Mouse (Mus musculus): ENCODE measurements around the gene Adcy6. TPM values are rescaled to one million over a fixed set of nuclear protein-coding genes. Genes with fewer than 3 reads are reported as not detected.

The Adcy6 gene
- polyA plus RNA-seq, 1 experiment from 2014 or later = 9.5 TPM

- H3K27ac ChIP-seq (replicated peaks) = peak overlapping the region; percentile 93
- peaks cover 12% of the 10 kb centered on the region for H3K36me3 ChIP-seq (ENCODE audit: control insufficient read depth, insufficient read depth, low read length)
- peak; percentile 14; the same call in 1 of the 2 replicates for ATAC-seq (ENCODE audit: low FRiP score, low TSS enrichment)
- no peak for TF ChIP-seq EP300 (optimal IDR thresholded peaks at IDR 0.05)
- no peak for TF ChIP-seq CTCF (IDR thresholded peaks at IDR 0.05; ENCODE audit: low read depth)
- peak; percentile 75 for DNase-seq (ENCODE audit: low spot score)
- H3K9me3 ChIP-seq (ENCODE audit: control insufficient read depth, low read length) = no peaks in the 10 kb centered on the region
- H3K4me2 ChIP-seq (replicated peaks; ENCODE audit: low read depth) = peak overlapping the region; percentile 76
- no peaks in the 10 kb centered on the region for H3K27me3 ChIP-seq (ENCODE audit: control insufficient read depth, insufficient read depth, low read length)
- peak overlapping the region; percentile 42 for H3K4me3 ChIP-seq (ENCODE audit: low read depth, low read length)
- H3K4me1 ChIP-seq (replicated peaks; ENCODE audit: control insufficient read depth, insufficient read depth) = no peaks in the 10 kb centered on the region; the same call in 1 of the 2 replicates
- WGBS = 25% methylated on average over 4 of the region's 4 CpGs
- H3K9ac ChIP-seq (ENCODE audit: low read length) = peak overlapping the region; percentile 69
Measured at GRCm38 (mm10) chr15:98602921-98603458, 6.9 kb downstream of the Adcy6 start.

GRCm38 (mm10) chr15:98602191-98602881 lies 7.5 kb downstream of the Adcy6 start:
- peaks cover 14% of the 10 kb centered on the region for H3K36me3 ChIP-seq (ENCODE audit: control insufficient read depth, insufficient read depth, low read length)
- H3K9ac ChIP-seq (ENCODE audit: low read length) = peak overlapping the region; percentile 69
- peak overlapping the region; percentile 76 for H3K4me2 ChIP-seq (replicated peaks; ENCODE audit: low read depth)
- TF ChIP-seq CTCF (IDR thresholded peaks at IDR 0.05; ENCODE audit: low read depth) (no peak), EP300 (optimal IDR thresholded peaks at IDR 0.05) (no peak)
- H3K9me3 ChIP-seq (ENCODE audit: control insufficient read depth, low read length) = no peaks in the 10 kb centered on the region
- no peaks in the 10 kb centered on the region for H3K27me3 ChIP-seq (ENCODE audit: control insufficient read depth, insufficient read depth, low read length)
- H3K4me1 ChIP-seq (replicated peaks; ENCODE audit: control insufficient read depth, insufficient read depth) = no peaks in the 10 kb centered on the region; the same call in 1 of the 2 replicates
- H3K4me3 ChIP-seq (ENCODE audit: low read depth, low read length) = peak overlapping the region; percentile 42
- DNase-seq (ENCODE audit: low spot score) = peak; percentile 81
- WGBS = 23% methylated on average over 13 of the region's 13 CpGs
- peak overlapping the region; percentile 93 for H3K27ac ChIP-seq (replicated peaks)
- ATAC-seq (ENCODE audit: low FRiP score, low TSS enrichment) = peak; percentile 78

DNA sequence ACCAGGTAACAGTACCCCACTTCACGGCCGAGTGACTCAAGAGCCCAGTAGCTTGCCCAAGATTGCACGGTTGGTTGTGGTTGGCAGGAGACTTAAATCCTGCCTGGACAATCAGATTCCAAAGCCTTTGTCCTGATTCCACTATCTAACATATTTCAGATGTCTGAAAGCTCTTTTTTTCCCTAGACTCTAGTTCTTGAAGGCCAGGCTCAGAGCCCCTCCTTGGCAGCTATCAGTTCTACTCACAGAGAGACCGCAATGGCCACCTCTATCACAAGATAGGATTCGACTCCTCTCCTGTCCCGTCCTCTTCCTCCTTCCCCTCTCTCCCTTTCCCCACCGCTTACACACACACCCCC lies 8.1 kb downstream of the Adcy6 start:
- no peak for ATAC-seq (ENCODE audit: low FRiP score, low TSS enrichment)
- Histone ChIP-seq H3K27me3 (ENCODE audit: control insufficient read depth, insufficient read depth, low read length) (no peaks in the 10 kb centered on the region), H3K4me3 (ENCODE audit: low read depth, low read length) (peak overlapping the region; percentile 42), H3K36me3 (ENCODE audit: control insufficient read depth, insufficient read depth, low read length) (peaks cover 19% of the 10 kb centered on the region), H3K4me2 (replicated peaks; ENCODE audit: low read depth) (peak overlapping the region; percentile 76), H3K4me1 (replicated peaks; ENCODE audit: control insufficient read depth, insufficient read depth) (no peaks in the 10 kb centered on the region; the same call in 1 of the 2 replicates), H3K9ac (ENCODE audit: low read length) (peak overlapping the region; percentile 69; the same call in 1 of the 2 replicates), H3K9me3 (ENCODE audit: control insufficient read depth, low read length) (no peaks in the 10 kb centered on the region), H3K27ac (replicated peaks) (peak overlapping the region; percentile 93; the same call in 1 of the 2 replicates)
- TF ChIP-seq CTCF (IDR thresholded peaks at IDR 0.05; ENCODE audit: low read depth) = no peak
- no peak for TF ChIP-seq EP300 (optimal IDR thresholded peaks at IDR 0.05)
- 57% methylated on average over 7 of the region's 7 CpGs for WGBS
- peak; percentile 18 for DNase-seq (ENCODE audit: low spot score)

- Histone ChIP-seq H3K27me3 (ENCODE audit: control insufficient read depth, insufficient read depth, low read length) (no peaks in the 10 kb centered on the region), H3K27ac (replicated peaks) (no peak overlapping the region), H3K9me3 (ENCODE audit: control insufficient read depth, low read length) (no peaks in the 10 kb centered on the region), H3K9ac (ENCODE audit: low read length) (no peak overlapping the region), H3K4me2 (replicated peaks; ENCODE audit: low read depth) (no peak overlapping the region), H3K4me3 (ENCODE audit: low read depth, low read length) (no peak overlapping the region), H3K36me3 (ENCODE audit: control insufficient read depth, insufficient read depth, low read length) (peaks cover 31% of the 10 kb centered on the region), H3K4me1 (replicated peaks; ENCODE audit: control insufficient read depth, insufficient read depth) (no peaks in the 10 kb centered on the region; the same call in 1 of the 2 replicates)
- TF ChIP-seq CTCF (IDR thresholded peaks at IDR 0.05; ENCODE audit: low read depth) (no peak), EP300 (optimal IDR thresholded peaks at IDR 0.05) (no peak)
- DNase-seq (ENCODE audit: low spot score) (no peak), ATAC-seq (ENCODE audit: low FRiP score, low TSS enrichment) (no peak)
- WGBS = 85% methylated on average over 12 of the region's 12 CpGs
Measured at GRCm38 (mm10) chr15:98600036-98600709, 9.7 kb downstream of the Adcy6 start.

DNA sequence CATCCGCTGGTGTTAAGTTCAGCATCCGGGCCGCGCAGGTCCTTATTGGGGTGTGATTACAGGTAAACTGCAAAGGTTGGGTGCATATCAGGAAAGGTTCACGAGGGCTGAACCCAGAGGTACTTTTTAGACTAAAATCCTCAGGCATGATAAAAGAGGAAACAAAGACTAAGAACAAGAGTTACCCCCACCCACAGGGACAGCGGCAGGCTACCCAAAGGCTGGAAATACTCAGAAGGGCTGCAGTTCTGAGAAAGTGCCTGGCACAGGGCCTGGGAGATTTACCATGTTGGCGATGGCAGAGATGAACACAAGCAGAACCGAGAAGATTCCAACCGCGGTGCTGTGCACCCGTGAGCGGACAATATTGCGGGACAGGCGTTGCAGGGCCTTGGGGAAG lies 13.3 kb downstream of the Adcy6 start:
- ATAC-seq (ENCODE audit: low FRiP score, low TSS enrichment) = no peak
- Histone ChIP-seq H3K36me3 (ENCODE audit: control insufficient read depth, insufficient read depth, low read length) (peaks cover 47% of the 10 kb centered on the region), H3K9me3 (ENCODE audit: control insufficient read depth, low read length) (no peaks in the 10 kb centered on the region), H3K4me3 (ENCODE audit: low read depth, low read length) (no peak overlapping the region), H3K4me1 (replicated peaks; ENCODE audit: control insufficient read depth, insufficient read depth) (no peaks in the 10 kb centered on the region), H3K27me3 (ENCODE audit: control insufficient read depth, insufficient read depth, low read length) (no peaks in the 10 kb centered on the region), H3K9ac (ENCODE audit: low read length) (no peak overlapping the region), H3K27ac (replicated peaks) (no peak overlapping the region), H3K4me2 (replicated peaks; ENCODE audit: low read depth) (no peak overlapping the region)
- TF ChIP-seq EP300 (optimal IDR thresholded peaks at IDR 0.05) (no peak), CTCF (IDR thresholded peaks at IDR 0.05; ENCODE audit: low read depth) (no peak)
- 88% methylated on average over 14 of the region's 14 CpGs for WGBS
- DNase-seq (ENCODE audit: low spot score) = no peak
